In genomic region chr6:29170952-29171388, GRCm38 (mm10) we compare ENCODE assay signal across 8 mouse cellular contexts. TPM values are rescaled to one million over a fixed set of nuclear protein-coding genes. Genes with fewer than 3 reads are reported as not detected.
DNase-seq lines count a peak whose midpoint lies in the region; ATAC-seq and TF ChIP-seq lines count a peak whose summit lies in the region.

No protein-coding gene starts in this region.

- peaks cover 12% of the 10 kb centered on the region for H3K4me1 ChIP-seq in hindbrain, postnatal 0 days (ENCODE audit: insufficient read depth, low read length)

- peak overlapping the region; percentile 20 for H3K27ac ChIP-seq in hindbrain, postnatal 0 days
- 0 out of 2 replicates have a peak overlapping the region, but pooled peaks have one; percentile 36 for H3K27ac ChIP-seq in left cerebral cortex, adult 2 months

- peak overlapping the region; percentile 94 for H3K4me2 ChIP-seq in hindbrain, postnatal 0 days (ENCODE audit: low read depth, low read length)

- intact Hi-C loops in left cerebral cortex, adult 2 months (cut with DNase I): loop anchor here (2.0 kb wide), 2 partner anchors 70 to 108 kb away; partner anchors contain the start of gene Fam71f2

- TF ChIP-seq CTCF in hindbrain, postnatal 0 days (IDR thresholded peaks at IDR 0.05; ENCODE audit: low read depth): peak; percentile 87
- TF ChIP-seq CTCF in left cerebral cortex, adult 2 months (IDR thresholded peaks at IDR 0.05): peak; percentile 96

- no peaks in the 10 kb centered on the region for H3K9me3 ChIP-seq in hindbrain, postnatal 0 days (ENCODE audit: low read length)

- peaks cover under 1% of the 10 kb centered on the region; the same call in 1 of the 2 replicates for H3K36me3 ChIP-seq in hindbrain, postnatal 0 days (ENCODE audit: insufficient read depth, low read length)

- 3% methylated on average over 38 of the region's 40 CpGs for WGBS in hindbrain, postnatal 0 days

- peak; percentile 90 for DNase-seq in ZHBTc4 (ENCODE audit: low read depth, low spot score)
- peak; percentile 69 to 85 for DNase-seq in cerebellum, postnatal 4 days (ENCODE audit: low spot score in 2 of 2)
- DNase-seq in gastrocnemius, adult 8-10 months (ENCODE audit: low spot score in 2 of 2): peak; percentile 55 to 62
- peak; percentile 86 for DNase-seq in hindbrain, postnatal 0 days (ENCODE audit: low spot score)
- DNase-seq in left cerebral cortex, adult 2 months (ENCODE audit: extremely low spot score in 1 of 2, low spot score in 2 of 2): peak; percentile 57 to 76
- DNase-seq in right cerebral cortex, adult 2 months (ENCODE audit: low spot score in 2 of 2): peak; percentile 62 to 74
- peak; percentile 74 for DNase-seq in urinary bladder, postnatal 25 days (ENCODE audit: low spot score)

- peak; percentile 79 for ATAC-seq in hindbrain, postnatal 0 days
- ATAC-seq in megakaryocyte, adult 5-6 weeks (ENCODE audit: poor library complexity, severe bottlenecking): peak; percentile 77

- peak overlapping the region; percentile 52 for H3K9ac ChIP-seq in hindbrain, postnatal 0 days (replicated peaks; ENCODE audit: low read length)

- peak overlapping the region; percentile 45 for H3K4me3 ChIP-seq in hindbrain, postnatal 0 days (ENCODE audit: low read length)
- H3K4me3 ChIP-seq in left cerebral cortex, adult 2 months: peak overlapping the region; percentile 52

- H3K27me3 ChIP-seq in hindbrain, postnatal 0 days (ENCODE audit: insufficient read depth, low read length): no peaks in the 10 kb centered on the region; the same call in 1 of the 2 replicates

RNA-seq across cellular contexts. Expression of gene Rbm28, which starts 6.2 kb away (rescaled TPM):
- 10 to 100 TPM; 10.7 to 15.9 (median 14.8) TPM for total RNA-seq in gastrocnemius, adult 8-10 months (2022)
- 13.8 and 16.3 TPM in 2 replicates for total RNA-seq in hindbrain, postnatal 0 days (2014; rRNA removed)
- polyA plus RNA-seq in hindbrain, postnatal 0 days (2015; fragmentation: Nextera tagmentation; extraction: Ambion mirVana): 18.8 and 19.9 TPM in 2 replicates
- total RNA-seq in left cerebral cortex, adult 2 months (2021): 10 to 100 TPM; 51.0 to 52.3 TPM
- total RNA-seq in megakaryocyte, adult 5-6 weeks (2015): 29.2 and 29.6 TPM in 2 replicates
- total RNA-seq in megakaryocyte, adult 5-6 weeks (2017): 27.3 and 33.9 TPM in 2 replicates

RNA-seq across cellular contexts. Expression of gene Prrt4, which starts 8.4 kb away (rescaled TPM):
- under 1 TPM; 0.46 to 0.70 (median 0.53) TPM for total RNA-seq in gastrocnemius, adult 8-10 months (2022)
- 37.8 and 44.9 TPM in 2 replicates for total RNA-seq in hindbrain, postnatal 0 days (2014; rRNA removed)
- polyA plus RNA-seq in hindbrain, postnatal 0 days (2015; fragmentation: Nextera tagmentation; extraction: Ambion mirVana): 12.9 and 14.8 TPM in 2 replicates
- total RNA-seq in left cerebral cortex, adult 2 months (2021): 1 to 10 TPM; 2.5 to 2.9 TPM
- not detected in 2 replicates for total RNA-seq in megakaryocyte, adult 5-6 weeks (2015)
- total RNA-seq in megakaryocyte, adult 5-6 weeks (2017): not detected in 2 replicates

RNA-seq across cellular contexts. Expression of gene Impdh1, which starts 45.2 kb away (rescaled TPM):
- total RNA-seq in gastrocnemius, adult 8-10 months (2022): 10 to 100 TPM in 3 of 4 experiments, 1 to 10 TPM in 1; 9.7 to 13.5 (median 10.9) TPM
- total RNA-seq in hindbrain, postnatal 0 days (2014; rRNA removed): 37.8 and 46.3 TPM in 2 replicates
- polyA plus RNA-seq in hindbrain, postnatal 0 days (2015; fragmentation: Nextera tagmentation; extraction: Ambion mirVana): 63.4 and 64.4 TPM in 2 replicates
- 10 to 100 TPM; 57.1 to 62.7 TPM for total RNA-seq in left cerebral cortex, adult 2 months (2021)
- total RNA-seq in megakaryocyte, adult 5-6 weeks (2015): 7.8 and 12.0 TPM in 2 replicates
- 9.0 and 11.6 TPM in 2 replicates for total RNA-seq in megakaryocyte, adult 5-6 weeks (2017)

Comparison
In these comparisons a context has a peak if more than half of its experiments do, and no peak if none do; other contexts are left out.
1. Peak in every context shown above with its lines: DNase-seq, ATAC-seq, H3K4me3 ChIP-seq and H3K27ac ChIP-seq.
2. RNA of gene Prrt4, which starts 8.4 kb away (total RNA-seq): 37.8 to 44.9 TPM in hindbrain, postnatal 0 days; 2.5 to 2.9 TPM in left cerebral cortex, adult 2 months, 0.46 to 0.70 TPM in gastrocnemius, adult 8-10 months and not detected in megakaryocyte, adult 5-6 weeks; every median in the first group is over 10 times any median in the second.